In the genomic region with DNA sequence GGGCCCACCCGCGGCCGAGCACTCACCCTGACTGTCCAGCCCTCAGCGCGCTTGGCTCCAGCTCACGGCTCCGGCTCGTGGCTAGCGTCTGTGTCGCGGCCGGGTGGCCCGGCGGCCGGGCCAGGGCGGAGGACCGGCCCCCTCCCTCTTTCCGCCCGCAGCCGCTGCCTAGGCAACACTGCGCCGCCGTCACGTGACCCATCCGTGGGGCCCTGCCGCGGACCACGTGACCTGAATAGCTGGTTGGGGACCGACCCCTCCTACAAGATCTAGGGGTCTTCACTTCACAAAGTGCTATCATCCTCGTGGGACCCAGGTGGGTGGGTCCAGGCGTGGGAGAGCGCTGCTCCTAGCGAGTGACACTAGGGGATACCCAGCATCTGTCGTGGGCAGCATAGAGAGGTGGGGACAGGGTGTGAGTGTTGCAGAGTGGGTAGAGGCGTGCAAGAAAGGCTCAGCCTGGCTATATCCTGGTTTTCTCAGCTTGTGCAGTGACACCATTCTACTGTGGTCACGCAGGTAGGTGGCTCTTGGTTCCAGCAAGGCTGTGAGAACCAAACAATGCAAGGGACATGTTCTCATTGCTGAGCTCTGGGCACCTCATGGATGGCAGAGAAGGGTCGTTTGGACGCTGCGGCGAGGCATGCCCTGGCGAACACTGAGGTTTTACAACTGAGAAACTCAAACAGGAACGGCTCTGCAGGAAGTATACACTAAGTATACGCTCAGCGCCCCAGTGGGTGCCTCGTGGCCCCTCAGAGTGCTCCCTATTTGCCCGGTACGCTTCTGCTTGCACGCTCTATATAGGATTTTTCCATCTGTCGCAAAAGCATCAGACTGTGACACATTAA, we compare ENCODE assay signal across 8 mouse cellular contexts. TPM values are rescaled to one million over a fixed set of nuclear protein-coding genes. Genes with fewer than 3 reads are reported as not detected.
DNase-seq lines count a peak whose midpoint lies in the region; ATAC-seq and TF ChIP-seq lines count a peak whose summit lies in the region.

A gene (minus strand): TSS at position 202 of the 851 bp plus-strand sequence.

- TF ChIP-seq CTCF in E14TG2a.4 (conservative IDR thresholded peaks at IDR 0.05; ENCODE audit: low read length), result no peak
- no peak for TF ChIP-seq CTCF in heart, postnatal 0 days (IDR thresholded peaks at IDR 0.05; ENCODE audit: low read depth)
- no peak for TF ChIP-seq CTCF in liver, embryonic 14.5 days (IDR thresholded peaks at IDR 0.05; ENCODE audit: low read depth)

- peak within 1 kb of the TSS; percentile 80 for H3K4me3 ChIP-seq in E14TG2a.4 (replicated peaks; ENCODE audit: low read length)
- peak within 1 kb of the TSS; percentile 60 for H3K4me3 ChIP-seq in forebrain, embryonic 13.5 days
- peak within 1 kb of the TSS; percentile 54 for H3K4me3 ChIP-seq in heart, postnatal 0 days (ENCODE audit: low read depth, low read length)
- H3K4me3 ChIP-seq in liver, embryonic 14.5 days (ENCODE audit: insufficient read depth in 1 of 2, low read depth in 2 of 2, low read length in 2 of 2), result peak within 1 kb of the TSS; percentile 58 to 65
- peak within 1 kb of the TSS; percentile 53 for H3K4me3 ChIP-seq in neural tube, embryonic 11.5 days (ENCODE audit: low read depth, low read length)
- peak within 1 kb of the TSS; percentile 66 for H3K4me3 ChIP-seq in stomach, embryonic 16.5 days (replicated peaks; ENCODE audit: low read length)

- peak; percentile 54; the same call in 1 of the 2 replicates for ATAC-seq in cerebellum, adult (ENCODE audit: insufficient number of reproducible peaks, low FRiP score, low TSS enrichment)
- ATAC-seq in forebrain, embryonic 13.5 days, result peak; percentile 92
- ATAC-seq in heart, postnatal 0 days (ENCODE audit: insufficient read depth, low read depth), result peak; percentile 81
- ATAC-seq in liver, embryonic 14.5 days (ENCODE audit: insufficient read depth), result peak; percentile 81
- ATAC-seq in neural tube, embryonic 11.5 days (ENCODE audit: insufficient read depth, low FRiP score, low TSS enrichment), result peak; percentile 88
- peak; percentile 81 for ATAC-seq in stomach, embryonic 16.5 days (ENCODE audit: insufficient read depth, low FRiP score)

- peak within 1 kb of the TSS; percentile 79 for H3K9ac ChIP-seq in forebrain, embryonic 13.5 days
- H3K9ac ChIP-seq in heart, postnatal 0 days (replicated peaks; ENCODE audit: low read depth, low read length), result peak within 1 kb of the TSS; percentile 44
- H3K9ac ChIP-seq in liver, embryonic 14.5 days (replicated peaks), result peak within 1 kb of the TSS; percentile 71
- peak within 1 kb of the TSS; percentile 63 for H3K9ac ChIP-seq in neural tube, embryonic 11.5 days (ENCODE audit: low read length)
- peak within 1 kb of the TSS; percentile 76 for H3K9ac ChIP-seq in stomach, embryonic 16.5 days (ENCODE audit: low read length)

- H3K4me1 ChIP-seq in E14TG2a.4 (replicated peaks; ENCODE audit: low read depth, low read length), result peaks cover 53% of the 10 kb centered on the region
- H3K4me1 ChIP-seq in forebrain, embryonic 13.5 days, result peaks cover 28% of the 10 kb centered on the region
- peaks cover 12% of the 10 kb centered on the region; the same call in 1 of the 2 replicates for H3K4me1 ChIP-seq in heart, postnatal 0 days (ENCODE audit: control insufficient read depth, insufficient read depth)
- H3K4me1 ChIP-seq in liver, embryonic 14.5 days (replicated peaks; ENCODE audit: control insufficient read depth in 2 of 2, insufficient read depth in 2 of 2, low read length in 1 of 2), result peaks cover 0 to 15% of the 10 kb centered on the region in 2 experiments; a peak in 3 of 4 replicates
- peaks cover 8% of the 10 kb centered on the region; the same call in 1 of the 2 replicates for H3K4me1 ChIP-seq in neural tube, embryonic 11.5 days (ENCODE audit: control insufficient read depth, insufficient read depth, low read length)
- peaks cover 12% of the 10 kb centered on the region for H3K4me1 ChIP-seq in stomach, embryonic 16.5 days (ENCODE audit: control insufficient read depth, insufficient read depth, low read length)

- 5% methylated on average over 49 of the region's 49 CpGs for WGBS in forebrain, embryonic 13.5 days
- 3% methylated on average over 47 of the region's 49 CpGs for WGBS in heart, postnatal 0 days
- 1% methylated on average over 49 of the region's 49 CpGs for WGBS in liver, embryonic 14.5 days (ENCODE audit: insufficient replicate concordance)
- 8% methylated on average over 42 of the region's 49 CpGs for WGBS in neural tube, embryonic 11.5 days
- 2% methylated on average over 49 of the region's 49 CpGs for WGBS in stomach, embryonic 16.5 days

- peaks cover 13% of the 10 kb centered on the region for H3K9me3 ChIP-seq in E14TG2a.4 (ENCODE audit: low read length)
- H3K9me3 ChIP-seq in forebrain, embryonic 13.5 days (replicated peaks), result peaks cover 7% of the 10 kb centered on the region; the same call in 1 of the 2 replicates
- 0 out of 2 replicates have a peak, but pooled peaks cover 4% of the 10 kb centered on the region for H3K9me3 ChIP-seq in heart, postnatal 0 days (replicated peaks; ENCODE audit: control insufficient read depth, low read length)
- H3K9me3 ChIP-seq in liver, embryonic 14.5 days (ENCODE audit: control insufficient read depth, low read length), result peaks cover 4% of the 10 kb centered on the region
- H3K9me3 ChIP-seq in neural tube, embryonic 11.5 days (ENCODE audit: control insufficient read depth, low read length), result no peaks in the 10 kb centered on the region
- H3K9me3 ChIP-seq in stomach, embryonic 16.5 days (replicated peaks; ENCODE audit: control insufficient read depth, low read length), result no peaks in the 10 kb centered on the region

- H3K27ac ChIP-seq in forebrain, embryonic 13.5 days, result peak within 1 kb of the TSS; percentile 51
- H3K27ac ChIP-seq in heart, postnatal 0 days (ENCODE audit: low read depth), result peak within 1 kb of the TSS; percentile 64
- H3K27ac ChIP-seq in liver, embryonic 14.5 days, result peak within 1 kb of the TSS; percentile 1; the same call in 1 of the 2 replicates
- peak within 1 kb of the TSS; percentile 27; the same call in 1 of the 2 replicates for H3K27ac ChIP-seq in neural tube, embryonic 11.5 days (ENCODE audit: low read depth, low read length)
- peak within 1 kb of the TSS; percentile 70 for H3K27ac ChIP-seq in stomach, embryonic 16.5 days (ENCODE audit: low read length)

- TF ChIP-seq EP300 in heart, postnatal 0 days (IDR thresholded peaks at IDR 0.05; ENCODE audit: low read depth), result no peak
- TF ChIP-seq EP300 in liver, embryonic 14.5 days (IDR thresholded peaks at IDR 0.05; ENCODE audit: low read depth), result no peak

- peaks cover 15% of the 10 kb centered on the region for H3K27me3 ChIP-seq in E14TG2a.4 (ENCODE audit: insufficient read depth, low read length)
- 0 out of 2 replicates have a peak, but pooled peaks cover 8% of the 10 kb centered on the region for H3K27me3 ChIP-seq in forebrain, embryonic 13.5 days
- peaks cover 3% of the 10 kb centered on the region; the same call in 1 of the 2 replicates for H3K27me3 ChIP-seq in heart, postnatal 0 days (ENCODE audit: control insufficient read depth, insufficient read depth, low read length)
- H3K27me3 ChIP-seq in liver, embryonic 14.5 days (ENCODE audit: control insufficient read depth, insufficient read depth, low read length), result no peaks in the 10 kb centered on the region
- no peaks in the 10 kb centered on the region for H3K27me3 ChIP-seq in neural tube, embryonic 11.5 days (ENCODE audit: control insufficient read depth, insufficient read depth, low read length)
- H3K27me3 ChIP-seq in stomach, embryonic 16.5 days (ENCODE audit: control insufficient read depth, insufficient read depth, low read length), result no peaks in the 10 kb centered on the region

- peak; percentile 51 for DNase-seq in heart, postnatal 0 days (ENCODE audit: low spot score)
- peak; percentile 75 to 89 for DNase-seq in kidney, postnatal 36 days
- DNase-seq in liver, embryonic 14.5 days (ENCODE audit: low read depth in 3 of 3, low spot score in 3 of 3), result peak; percentile 31 to 52 (median 39)
- peak; percentile 87 for DNase-seq in neural tube, embryonic 11.5 days (ENCODE audit: low spot score)

- H3K4me2 ChIP-seq in forebrain, embryonic 13.5 days, result peak within 1 kb of the TSS; percentile 86
- H3K4me2 ChIP-seq in heart, postnatal 0 days (ENCODE audit: low read depth, low read length), result peak within 1 kb of the TSS; percentile 69
- peak within 1 kb of the TSS; percentile 81 for H3K4me2 ChIP-seq in liver, embryonic 14.5 days (ENCODE audit: low read depth)
- peak within 1 kb of the TSS; percentile 90 for H3K4me2 ChIP-seq in neural tube, embryonic 11.5 days (ENCODE audit: low read depth)
- H3K4me2 ChIP-seq in stomach, embryonic 16.5 days (ENCODE audit: low read depth, low read length), result peak within 1 kb of the TSS; percentile 98

- H3K36me3 ChIP-seq in E14TG2a.4 (ENCODE audit: insufficient read depth, low read length), result no peaks in the 10 kb centered on the region
- H3K36me3 ChIP-seq in forebrain, embryonic 13.5 days (ENCODE audit: poor library complexity, severe bottlenecking), result peaks cover 12% of the 10 kb centered on the region; the same call in 1 of the 2 replicates
- no peaks in the 10 kb centered on the region for H3K36me3 ChIP-seq in heart, postnatal 0 days (replicated peaks; ENCODE audit: control insufficient read depth, insufficient read depth, low read length)
- H3K36me3 ChIP-seq in liver, embryonic 14.5 days (replicated peaks; ENCODE audit: control insufficient read depth, insufficient read depth, low read depth), result no peaks in the 10 kb centered on the region
- no peaks in the 10 kb centered on the region for H3K36me3 ChIP-seq in neural tube, embryonic 11.5 days (ENCODE audit: control insufficient read depth, insufficient read depth, low read length)
- no peaks in the 10 kb centered on the region for H3K36me3 ChIP-seq in stomach, embryonic 16.5 days (ENCODE audit: control insufficient read depth, insufficient read depth, low read length)

RNA-seq across cellular contexts. Expression of the gene that starts here (rescaled TPM):
- 17.4 and 21.9 TPM in 2 replicates for polyA plus RNA-seq in forebrain, embryonic 13.5 days (2015; fragmentation: Nextera tagmentation; extraction: Ambion mirVana)
- total RNA-seq in heart, postnatal 0 days (2014; rRNA removed; ENCODE audit: low replicate concordance), result 0.69 and 6.0 TPM in 2 replicates
- 1.1 and 1.2 TPM in 2 replicates for polyA plus RNA-seq in heart, postnatal 0 days (2015; fragmentation: Nextera tagmentation; extraction: Ambion mirVana)
- 3.0 and 3.6 TPM in 2 replicates for polyA plus RNA-seq in liver, embryonic 14.5 days (2012; rRNA removed)
- polyA plus RNA-seq in liver, embryonic 14.5 days (2014; fragmentation: Nextera tagmentation; extraction: Ambion mirVana), result 2.2 and 3.0 TPM in 2 replicates
- polyA plus RNA-seq in neural tube, embryonic 11.5 days (2014; fragmentation: Nextera tagmentation; extraction: Ambion mirVana), result 7.6 and 10.6 TPM in 2 replicates
- polyA plus RNA-seq in stomach, embryonic 16.5 days (2015; fragmentation: Nextera tagmentation; extraction: Ambion mirVana), result 8.4 and 8.6 TPM in 2 replicates

Comparison
In these comparisons a context has a peak if more than half of its experiments do, and no peak if none do; other contexts are left out.
1. Peak in every context shown above with its lines: DNase-seq, ATAC-seq, H3K4me3 ChIP-seq and H3K27ac ChIP-seq.
2. H3K27ac ChIP-seq: peak in every context shown above with its lines; median percentile 70 in stomach, embryonic 16.5 days; 64 in heart, postnatal 0 days; 51 in forebrain, embryonic 13.5 days; 27 in neural tube, embryonic 11.5 days; 1 in liver, embryonic 14.5 days.